Mouse (Mus musculus): ENCODE measurements around the gene Cers4. TPM values are rescaled to one million over a fixed set of nuclear protein-coding genes. Genes with fewer than 3 reads are reported as not detected.

Gene Cers4
- polyA plus RNA-seq (2015; fragmentation: Nextera tagmentation; extraction: Ambion mirVana): 40.5 and 40.6 TPM in 2 replicates

- Histone ChIP-seq H3K27me3 (no peaks in the 10 kb centered on the region), H3K27ac (peak within 1 kb of the TSS; percentile 79), H3K4me1 (replicated peaks) (peaks cover 28% of the 10 kb centered on the region), H3K4me2 (peak within 1 kb of the TSS; percentile 87), H3K36me3 (no peaks in the 10 kb centered on the region), H3K9ac (peak within 1 kb of the TSS; percentile 86), H3K9me3 (no peaks in the 10 kb centered on the region), H3K4me3 (peak within 1 kb of the TSS; percentile 60)
- WGBS: under 1% methylated on average over 38 of the region's 39 CpGs
- peak; percentile 91 for ATAC-seq (ENCODE audit: low FRiP score)
These were observed at the start of gene Cers4 for GRCm38 (mm10) chr8:4492851-4493685. Gene Cers4 (plus strand): TSS chr8:4493026.

- H3K27me3 ChIP-seq: no peaks in the 10 kb centered on the region
- no peak overlapping the region for H3K4me2 ChIP-seq
- 89% methylated on average over 2 of the region's 2 CpGs for WGBS
- no peak overlapping the region for H3K27ac ChIP-seq
- H3K9me3 ChIP-seq: no peaks in the 10 kb centered on the region
- H3K9ac ChIP-seq: no peak overlapping the region
- no peak overlapping the region for H3K4me3 ChIP-seq
- H3K4me1 ChIP-seq (replicated peaks): no peaks in the 10 kb centered on the region
- H3K36me3 ChIP-seq: no peaks in the 10 kb centered on the region
- no peak for ATAC-seq (ENCODE audit: low FRiP score)
These were observed 34.7 kb upstream of the Cers4 start for GRCm38 (mm10) chr8:4458165-4458564.

- Histone ChIP-seq H3K27me3 (no peaks in the 10 kb centered on the region), H3K4me2 (no peak overlapping the region), H3K27ac (no peak overlapping the region), H3K4me3 (no peak overlapping the region), H3K9ac (no peak overlapping the region), H3K36me3 (no peaks in the 10 kb centered on the region), H3K4me1 (replicated peaks) (no peaks in the 10 kb centered on the region), H3K9me3 (no peaks in the 10 kb centered on the region)
- no peak for ATAC-seq (ENCODE audit: low FRiP score)
- 87% methylated on average over 2 of the region's 2 CpGs for WGBS
These were observed 29.8 kb upstream of the Cers4 start for GRCm38 (mm10) chr8:4463061-4463460.

GRCm38 (mm10) chr8:4474419-4475187 is 18.2 kb upstream of the Cers4 start:
- no peak overlapping the region for H3K4me2 ChIP-seq
- 90% methylated on average over 7 of the region's 7 CpGs for WGBS

GRCm38 (mm10) chr8:4481154-4481553 is 11.7 kb upstream of the Cers4 start:
- Histone ChIP-seq H3K4me3 (no peak overlapping the region), H3K4me2 (no peak overlapping the region), H3K27me3 (no peaks in the 10 kb centered on the region), H3K9me3 (no peaks in the 10 kb centered on the region), H3K4me1 (replicated peaks) (no peaks in the 10 kb centered on the region), H3K27ac (no peak overlapping the region), H3K36me3 (no peaks in the 10 kb centered on the region), H3K9ac (no peak overlapping the region)
- no peak for ATAC-seq (ENCODE audit: low FRiP score)
- WGBS: 83% methylated on average over 4 of the region's 4 CpGs

More at GRCm38 (mm10) chr8:4474419-4475187, 18.2 kb upstream of the Cers4 start:
- Histone ChIP-seq H3K36me3 (no peaks in the 10 kb centered on the region), H3K27ac (no peak overlapping the region), H3K4me3 (no peak overlapping the region), H3K27me3 (no peaks in the 10 kb centered on the region), H3K9ac (no peak overlapping the region), H3K9me3 (no peaks in the 10 kb centered on the region), H3K4me1 (replicated peaks) (no peaks in the 10 kb centered on the region)
- no peak for ATAC-seq (ENCODE audit: low FRiP score)

GRCm38 (mm10) chr8:4481586-4481985 is 11.2 kb upstream of the Cers4 start:
- Histone ChIP-seq H3K27ac (no peak overlapping the region), H3K9me3 (no peaks in the 10 kb centered on the region), H3K4me2 (no peak overlapping the region), H3K4me3 (no peak overlapping the region), H3K27me3 (no peaks in the 10 kb centered on the region), H3K9ac (no peak overlapping the region), H3K4me1 (replicated peaks) (no peaks in the 10 kb centered on the region), H3K36me3 (no peaks in the 10 kb centered on the region)
- WGBS: 80% methylated on average over 4 of the region's 4 CpGs
- no peak for ATAC-seq (ENCODE audit: low FRiP score)

GRCm38 (mm10) chr8:4482501-4482900 is 10.3 kb upstream of the Cers4 start:
- Histone ChIP-seq H3K4me1 (replicated peaks) (no peaks in the 10 kb centered on the region), H3K4me2 (no peak overlapping the region), H3K9me3 (no peaks in the 10 kb centered on the region), H3K27me3 (no peaks in the 10 kb centered on the region), H3K36me3 (no peaks in the 10 kb centered on the region), H3K9ac (no peak overlapping the region), H3K27ac (no peak overlapping the region), H3K4me3 (no peak overlapping the region)
- WGBS: 66% methylated on average over 4 of the region's 4 CpGs
- ATAC-seq (ENCODE audit: low FRiP score): no peak

GRCm38 (mm10) chr8:4483330-4483729 is 9.5 kb upstream of the Cers4 start:
- ATAC-seq (ENCODE audit: low FRiP score): no peak
- Histone ChIP-seq H3K9ac (no peak overlapping the region), H3K4me3 (no peak overlapping the region), H3K36me3 (no peaks in the 10 kb centered on the region), H3K9me3 (no peaks in the 10 kb centered on the region), H3K4me1 (replicated peaks) (no peaks in the 10 kb centered on the region), H3K27ac (no peak overlapping the region), H3K4me2 (no peak overlapping the region), H3K27me3 (no peaks in the 10 kb centered on the region)
- 86% methylated on average over 6 of the region's 6 CpGs for WGBS

- peak overlapping the region; percentile 87 for H3K4me2 ChIP-seq
- peak; percentile 75 for ATAC-seq (ENCODE audit: low FRiP score)
- WGBS: 10% methylated on average over 21 of the region's 21 CpGs
These were observed 1.0 kb downstream of the Cers4 start for GRCm38 (mm10) chr8:4493686-4494440.

GRCm38 (mm10) chr8:4495976-4496375 is 3.1 kb downstream of the Cers4 start:
- H3K4me3 ChIP-seq: no peak overlapping the region
- no peak for ATAC-seq (ENCODE audit: low FRiP score)
- H3K27me3 ChIP-seq: no peaks in the 10 kb centered on the region
- peaks cover 28% of the 10 kb centered on the region for H3K4me1 ChIP-seq (replicated peaks)
- WGBS: 73% methylated on average over 6 of the region's 6 CpGs
- peak overlapping the region; percentile 39; the same call in 1 of the 2 replicates for H3K9ac ChIP-seq
- H3K4me2 ChIP-seq: 0 out of 2 replicates have a peak overlapping the region, but pooled peaks have one; percentile 87
- H3K9me3 ChIP-seq: no peaks in the 10 kb centered on the region
- H3K36me3 ChIP-seq: 0 out of 2 replicates have a peak, but pooled peaks cover 5% of the 10 kb centered on the region
- H3K27ac ChIP-seq: no peak overlapping the region

More at GRCm38 (mm10) chr8:4493686-4494440, 1.0 kb downstream of the Cers4 start:
- Histone ChIP-seq H3K36me3 (0 out of 2 replicates have a peak, but pooled peaks cover 4% of the 10 kb centered on the region), H3K9ac (peak overlapping the region; percentile 86), H3K27me3 (no peaks in the 10 kb centered on the region), H3K4me3 (peak overlapping the region; percentile 60), H3K9me3 (no peaks in the 10 kb centered on the region), H3K4me1 (replicated peaks) (peaks cover 28% of the 10 kb centered on the region), H3K27ac (peak overlapping the region; percentile 79)

- Histone ChIP-seq H3K36me3 (peaks cover 18% of the 10 kb centered on the region; the same call in 1 of the 2 replicates), H3K4me2 (no peak overlapping the region), H3K9ac (no peak overlapping the region), H3K4me1 (replicated peaks) (peaks cover 28% of the 10 kb centered on the region), H3K4me3 (no peak overlapping the region), H3K27me3 (no peaks in the 10 kb centered on the region), H3K27ac (no peak overlapping the region), H3K9me3 (no peaks in the 10 kb centered on the region)
- 77% methylated on average over 1 of the region's 1 CpGs for WGBS
- no peak for ATAC-seq (ENCODE audit: low FRiP score)
These were observed 4.8 kb downstream of the Cers4 start for GRCm38 (mm10) chr8:4497610-4498009.

- WGBS: 86% methylated on average over 1 of the region's 1 CpGs
- H3K4me1 ChIP-seq (replicated peaks): no peaks in the 10 kb centered on the region
- H3K27me3 ChIP-seq: no peaks in the 10 kb centered on the region
- peaks cover 13% of the 10 kb centered on the region; the same call in 1 of the 2 replicates for H3K36me3 ChIP-seq
- no peak for ATAC-seq (ENCODE audit: low FRiP score)
- H3K9me3 ChIP-seq: no peaks in the 10 kb centered on the region
- no peak overlapping the region for H3K4me2 ChIP-seq
- H3K9ac ChIP-seq: no peak overlapping the region
- H3K4me3 ChIP-seq: no peak overlapping the region
- no peak overlapping the region for H3K27ac ChIP-seq
These were observed 12.5 kb downstream of the Cers4 start for GRCm38 (mm10) chr8:4505364-4505763.

All from hindbrain, embryonic 13.5 days (tissue).